Mouse (Mus musculus): ENCODE measurements around the gene Foxp1. TPM values are rescaled to one million over a fixed set of nuclear protein-coding genes. Genes with fewer than 3 reads are reported as not detected.
A peak's percentile ranks its signal among the peaks of the same experiment; 100 is the strongest.

Gene Foxp1
- polyA plus RNA-seq, 1 experiment from 2014 or later: 99.3 TPM

- no peaks in the 10 kb centered on the region for H3K9me3 ChIP-seq
- H3K4me3 ChIP-seq: no peak overlapping the region
- no peak overlapping the region for H3K27ac ChIP-seq
- peaks cover 40% of the 10 kb centered on the region for H3K36me3 ChIP-seq
- H3K27me3 ChIP-seq (ENCODE audit: insufficient read depth, poor library complexity, severe bottlenecking): no peaks in the 10 kb centered on the region
- DNase-seq (ENCODE audit: low spot score): peak; percentile 65
- WGBS: 84% methylated on average over 11 of the region's 11 CpGs
- H3K4me1 ChIP-seq: peaks cover 47% of the 10 kb centered on the region
Measured at GRCm38 (mm10) chr6:98947486-98948152, 574.9 kb downstream of the Foxp1 start.

- DNase-seq (ENCODE audit: low spot score): peak; percentile 72
- Histone ChIP-seq H3K36me3 (peaks cover 49% of the 10 kb centered on the region), H3K4me1 (peaks cover 47% of the 10 kb centered on the region), H3K4me3 (no peak overlapping the region), H3K27me3 (ENCODE audit: insufficient read depth, poor library complexity, severe bottlenecking) (no peaks in the 10 kb centered on the region), H3K27ac (peak overlapping the region; percentile 22; the same call in 1 of the 2 replicates), H3K9me3 (no peaks in the 10 kb centered on the region)
- 71% methylated on average over 4 of the region's 4 CpGs for WGBS
Measured at GRCm38 (mm10) chr6:98946731-98947130, 575.8 kb downstream of the Foxp1 start.

- H3K27ac ChIP-seq: no peak overlapping the region
- H3K4me1 ChIP-seq: peaks cover 39% of the 10 kb centered on the region
- 82% methylated on average over 21 of the region's 21 CpGs for WGBS
- no peak overlapping the region for H3K4me3 ChIP-seq
- no peaks in the 10 kb centered on the region for H3K27me3 ChIP-seq (ENCODE audit: insufficient read depth, poor library complexity, severe bottlenecking)
- no peaks in the 10 kb centered on the region for H3K9me3 ChIP-seq
- DNase-seq (ENCODE audit: low spot score): peak; percentile 66
- H3K36me3 ChIP-seq: peaks cover 58% of the 10 kb centered on the region
Measured at GRCm38 (mm10) chr6:98945496-98946412, 576.8 kb downstream of the Foxp1 start.

GRCm38 (mm10) chr6:98938348-98938747 is 584.2 kb downstream of the Foxp1 start:
- H3K4me1 ChIP-seq: no peaks in the 10 kb centered on the region
- H3K27me3 ChIP-seq (ENCODE audit: insufficient read depth, poor library complexity, severe bottlenecking): no peaks in the 10 kb centered on the region
- WGBS: 85% methylated on average over 8 of the region's 8 CpGs
- no peak for DNase-seq (ENCODE audit: low spot score)
- H3K36me3 ChIP-seq: peaks cover 94% of the 10 kb centered on the region
- no peak overlapping the region for H3K27ac ChIP-seq
- no peaks in the 10 kb centered on the region for H3K9me3 ChIP-seq
- no peak overlapping the region for H3K4me3 ChIP-seq

GRCm38 (mm10) chr6:98937513-98937912 is 585.0 kb downstream of the Foxp1 start:
- Histone ChIP-seq H3K4me3 (no peak overlapping the region), H3K9me3 (no peaks in the 10 kb centered on the region), H3K27ac (no peak overlapping the region), H3K27me3 (ENCODE audit: insufficient read depth, poor library complexity, severe bottlenecking) (no peaks in the 10 kb centered on the region), H3K4me1 (no peaks in the 10 kb centered on the region), H3K36me3 (peaks cover 94% of the 10 kb centered on the region)
- 88% methylated on average over 11 of the region's 11 CpGs for WGBS
- DNase-seq (ENCODE audit: low spot score): no peak

GRCm38 (mm10) chr6:98936377-98936776 is 586.1 kb downstream of the Foxp1 start:
- WGBS: 84% methylated on average over 3 of the region's 3 CpGs
- Histone ChIP-seq H3K27ac (no peak overlapping the region), H3K9me3 (no peaks in the 10 kb centered on the region), H3K4me3 (no peak overlapping the region), H3K36me3 (peaks cover 94% of the 10 kb centered on the region), H3K27me3 (ENCODE audit: insufficient read depth, poor library complexity, severe bottlenecking) (no peaks in the 10 kb centered on the region), H3K4me1 (no peaks in the 10 kb centered on the region)
- DNase-seq (ENCODE audit: low spot score): no peak

GRCm38 (mm10) chr6:98935169-98935568 is 587.4 kb downstream of the Foxp1 start:
- 91% methylated on average over 8 of the region's 8 CpGs for WGBS
- H3K36me3 ChIP-seq: peaks cover 94% of the 10 kb centered on the region

GRCm38 (mm10) chr6:98934381-98934780 is 588.1 kb downstream of the Foxp1 start:
- H3K4me1 ChIP-seq: no peaks in the 10 kb centered on the region
- H3K9me3 ChIP-seq: no peaks in the 10 kb centered on the region
- H3K36me3 ChIP-seq: peaks cover 97% of the 10 kb centered on the region
- DNase-seq (ENCODE audit: low spot score): no peak
- no peak overlapping the region for H3K27ac ChIP-seq
- no peaks in the 10 kb centered on the region for H3K27me3 ChIP-seq (ENCODE audit: insufficient read depth, poor library complexity, severe bottlenecking)
- 88% methylated on average over 10 of the region's 10 CpGs for WGBS
- H3K4me3 ChIP-seq: no peak overlapping the region

More at GRCm38 (mm10) chr6:98935169-98935568, 587.4 kb downstream of the Foxp1 start:
- Histone ChIP-seq H3K27me3 (ENCODE audit: insufficient read depth, poor library complexity, severe bottlenecking) (no peaks in the 10 kb centered on the region), H3K27ac (no peak overlapping the region), H3K4me3 (no peak overlapping the region), H3K9me3 (no peaks in the 10 kb centered on the region), H3K4me1 (no peaks in the 10 kb centered on the region)
- peak; percentile 59 for DNase-seq (ENCODE audit: low spot score)

GRCm38 (mm10) chr6:98933135-98933724 is 589.3 kb downstream of the Foxp1 start:
- no peak overlapping the region for H3K27ac ChIP-seq
- H3K4me1 ChIP-seq: no peaks in the 10 kb centered on the region
- H3K4me3 ChIP-seq: no peak overlapping the region
- no peaks in the 10 kb centered on the region for H3K9me3 ChIP-seq
- 90% methylated on average over 18 of the region's 18 CpGs for WGBS
- H3K27me3 ChIP-seq (ENCODE audit: insufficient read depth, poor library complexity, severe bottlenecking): no peaks in the 10 kb centered on the region
- H3K36me3 ChIP-seq: peaks cover 94% of the 10 kb centered on the region
- no peak for DNase-seq (ENCODE audit: low spot score)

- no peaks in the 10 kb centered on the region for H3K27me3 ChIP-seq (ENCODE audit: insufficient read depth, poor library complexity, severe bottlenecking)
- no peak overlapping the region for H3K27ac ChIP-seq
- no peak for DNase-seq (ENCODE audit: low spot score)
- no peaks in the 10 kb centered on the region for H3K9me3 ChIP-seq
- 85% methylated on average over 8 of the region's 8 CpGs for WGBS
- H3K4me3 ChIP-seq: no peak overlapping the region
- peaks cover 84% of the 10 kb centered on the region for H3K36me3 ChIP-seq
- H3K4me1 ChIP-seq: no peaks in the 10 kb centered on the region
Measured at GRCm38 (mm10) chr6:98931881-98932540, 590.5 kb downstream of the Foxp1 start.

- no peak for DNase-seq (ENCODE audit: low spot score)
- Histone ChIP-seq H3K4me1 (no peaks in the 10 kb centered on the region), H3K27me3 (ENCODE audit: insufficient read depth, poor library complexity, severe bottlenecking) (no peaks in the 10 kb centered on the region), H3K9me3 (no peaks in the 10 kb centered on the region), H3K36me3 (peaks cover 71% of the 10 kb centered on the region), H3K27ac (no peak overlapping the region), H3K4me3 (no peak overlapping the region)
- 89% methylated on average over 15 of the region's 15 CpGs for whole genome bisulfite sequencing
Measured at GRCm38 (mm10) chr6:98930652-98931300, 591.7 kb downstream of the Foxp1 start.

GRCm38 (mm10) chr6:98928365-98928764 is 594.2 kb downstream of the Foxp1 start:
- DNase-seq (ENCODE audit: low spot score): no peak
- Histone ChIP-seq H3K36me3 (peaks cover 56% of the 10 kb centered on the region), H3K27ac (no peak overlapping the region), H3K27me3 (ENCODE audit: insufficient read depth, poor library complexity, severe bottlenecking) (no peaks in the 10 kb centered on the region), H3K4me1 (no peaks in the 10 kb centered on the region), H3K9me3 (no peaks in the 10 kb centered on the region), H3K4me3 (no peak overlapping the region)
- 85% methylated on average over 8 of the region's 8 CpGs for WGBS
